Mouse (Mus musculus) forebrain, embryonic 12.5 days (tissue): ENCODE data around the gene Smg6. TPM values are rescaled to one million over a fixed set of nuclear protein-coding genes. Genes with fewer than 3 reads are reported as not detected.

Experiments
- ATAC-seq: fragments of 200-750 bp; cut with Nextera tagmentation; 2 replicates; pipeline ENCODE4 v1.8.0; 2017; ENCODE audit warnings: moderate TSS enrichment; ENCODE audit not compliant: low FRiP score
- H3K27ac ChIP-seq: fragments of 300-500 bp; sonication (generic); 2 replicates; pipeline ENCODE4 v1.5.1; 2016; ENCODE audit warnings: mild to moderate bottlenecking
- H3K27me3 ChIP-seq: fragments of 300-500 bp; sonication (generic); 2 replicates; pipeline ENCODE4 v1.6.1; 2016; ENCODE audit warnings: mild to moderate bottlenecking
- H3K36me3 ChIP-seq: fragments of 300-500 bp; sonication (generic); replicated peaks from 2 replicates; pipeline ENCODE4 v1.6.1; 2016; ENCODE audit warnings: mild to moderate bottlenecking
- H3K4me1 ChIP-seq: fragments of 300-500 bp; sonication (generic); 2 replicates; pipeline ENCODE4 v1.6.1; 2016
- H3K4me2 ChIP-seq: fragments of 300-500 bp; sonication (generic); 2 replicates; pipeline ENCODE4 v1.6.1; 2016; ENCODE audit warnings: mild to moderate bottlenecking, moderate library complexity
- H3K4me3 ChIP-seq: fragments of 300-500 bp; sonication (generic); replicated peaks from 2 replicates; pipeline ENCODE4 v1.5.1; 2016; ENCODE audit warnings: mild to moderate bottlenecking
- H3K9ac ChIP-seq: fragments of 300-500 bp; sonication (generic); 2 replicates; pipeline ENCODE4 v1.6.1; 2016; ENCODE audit warnings: mild to moderate bottlenecking
- H3K9me3 ChIP-seq: fragments of 300-500 bp; sonication (generic); 2 replicates; pipeline ENCODE4 v1.6.1; 2016
- WGBS: fragments of 180-500 bp; shearing (Covaris S2); methylation state at CpG from one replicate; pipeline ENCODE4 v1.1.7; 2016; 5-methylcytosine and 5-hydroxymethylcytosine counted together
- polyA plus RNA-seq: library from polyadenylated mRNA; unstranded; fragments of >200 nt; fragmentation: Nextera tagmentation; extraction: Ambion mirVana; gene quantifications from 2 replicates; pipeline ENCODE4 v1.2.1, GENCODE M21; 2016

The Smg6 gene
- polyA plus RNA-seq, 1 experiment from 2014 or later = 22.0 TPM

GRCm38 (mm10) chr11:75199951-75200350, 274.3 kb downstream of the Smg6 start:
- H3K4me3 ChIP-seq = no peak overlapping the region
- 84% methylated on average over 5 of the region's 5 CpGs for WGBS
- H3K4me2 ChIP-seq = no peak overlapping the region
- no peaks in the 10 kb centered on the region for H3K9me3 ChIP-seq
- peaks cover 35% of the 10 kb centered on the region for H3K4me1 ChIP-seq
- no peaks in the 10 kb centered on the region for H3K36me3 ChIP-seq
- ATAC-seq = no peak
- no peak overlapping the region for H3K9ac ChIP-seq
- peaks cover 57% of the 10 kb centered on the region for H3K27me3 ChIP-seq
- H3K27ac ChIP-seq = no peak overlapping the region

DNA sequence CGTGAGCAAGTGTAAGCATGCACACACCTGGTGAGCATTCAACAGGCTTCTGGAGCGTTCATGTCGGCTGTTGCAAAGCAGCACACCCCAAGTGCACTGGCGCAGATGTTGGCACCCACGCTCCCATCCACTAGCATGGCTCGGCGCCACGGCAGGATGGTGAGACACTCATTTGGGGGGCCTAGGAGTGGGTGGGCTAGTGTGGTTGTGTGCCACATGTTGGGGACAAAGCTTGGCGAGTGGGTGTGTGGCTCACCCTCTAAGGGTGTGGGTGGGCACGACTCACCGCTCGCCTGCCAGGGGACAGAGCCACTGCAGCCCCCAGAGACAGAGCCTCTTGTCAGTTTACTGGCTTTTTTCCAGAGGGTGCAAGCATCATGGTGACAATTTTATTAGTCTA, 275.3 kb downstream of the Smg6 start:
- H3K4me1 ChIP-seq = peaks cover 26% of the 10 kb centered on the region; the same call in 1 of the 2 replicates
- WGBS = 86% methylated on average over 12 of the region's 12 CpGs
- ATAC-seq = no peak
- H3K4me3 ChIP-seq = no peak overlapping the region
- no peak overlapping the region for H3K9ac ChIP-seq
- no peaks in the 10 kb centered on the region for H3K9me3 ChIP-seq
- no peak overlapping the region for H3K4me2 ChIP-seq
- H3K27me3 ChIP-seq = peaks cover 47% of the 10 kb centered on the region
- no peak overlapping the region for H3K27ac ChIP-seq
- H3K36me3 ChIP-seq = no peaks in the 10 kb centered on the region

DNA sequence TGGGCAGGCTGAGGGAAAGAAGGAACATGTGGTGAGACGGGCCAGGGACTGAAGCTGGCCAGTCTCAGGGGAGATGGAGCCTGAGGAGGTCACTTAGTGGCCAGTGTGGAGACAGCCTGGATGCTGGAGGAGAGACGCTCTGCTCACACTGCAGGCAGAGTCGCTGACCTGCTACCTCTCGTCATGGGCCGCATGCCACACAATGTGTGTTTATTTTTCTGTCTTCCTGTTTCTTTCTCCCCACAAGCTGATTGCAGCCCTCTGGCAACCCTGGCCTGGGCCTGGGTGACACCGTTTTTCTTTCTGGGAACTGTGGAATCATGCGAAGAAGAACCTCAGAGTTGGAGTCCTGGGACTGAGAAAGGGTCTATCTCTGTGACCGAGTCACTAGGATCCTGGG, 276.1 kb downstream of the Smg6 start:
- WGBS = 77% methylated on average over 8 of the region's 8 CpGs
- Histone ChIP-seq H3K27ac (no peak overlapping the region), H3K9me3 (no peaks in the 10 kb centered on the region), H3K36me3 (no peaks in the 10 kb centered on the region), H3K4me2 (no peak overlapping the region), H3K4me1 (peaks cover 23% of the 10 kb centered on the region; the same call in 1 of the 2 replicates), H3K4me3 (no peak overlapping the region), H3K9ac (no peak overlapping the region), H3K27me3 (peaks cover 39% of the 10 kb centered on the region)
- no peak for ATAC-seq

- no peak overlapping the region for H3K9ac ChIP-seq
- H3K4me3 ChIP-seq = no peak overlapping the region
- no peaks in the 10 kb centered on the region for H3K9me3 ChIP-seq
- no peak overlapping the region for H3K27ac ChIP-seq
- WGBS = 80% methylated on average over 4 of the region's 4 CpGs
- peaks cover 25% of the 10 kb centered on the region; the same call in 1 of the 2 replicates for H3K4me1 ChIP-seq
- no peaks in the 10 kb centered on the region for H3K36me3 ChIP-seq
- H3K27me3 ChIP-seq = peaks cover 18% of the 10 kb centered on the region; the same call in 1 of the 2 replicates
- no peak overlapping the region for H3K4me2 ChIP-seq
- no peak for ATAC-seq
Observed at GRCm38 (mm10) chr11:75203926-75204325, 278.3 kb downstream of the Smg6 start.

DNA sequence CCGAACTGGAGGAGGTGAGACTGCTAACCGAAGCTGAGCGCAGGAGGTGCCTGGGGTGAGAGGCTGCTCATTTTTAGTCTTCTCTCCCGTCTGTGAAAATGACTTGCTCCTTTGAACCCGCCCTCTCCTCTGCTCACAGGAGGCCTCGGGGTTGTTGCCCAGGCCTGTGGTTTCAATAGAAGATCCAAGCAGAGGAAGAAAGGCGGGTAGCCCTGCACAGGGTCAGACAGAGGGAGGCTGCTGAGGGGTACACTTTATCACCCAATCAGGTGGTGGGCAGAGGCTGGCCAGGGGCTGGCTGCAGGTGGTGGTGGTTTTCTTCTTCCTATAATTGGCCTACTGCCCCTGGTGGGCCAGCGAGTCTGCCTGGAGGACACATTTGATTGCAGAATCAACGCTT, 278.8 kb downstream of the Smg6 start:
- H3K27ac ChIP-seq = no peak overlapping the region
- no peaks in the 10 kb centered on the region for H3K9me3 ChIP-seq
- ATAC-seq = no peak
- WGBS = 36% methylated on average over 8 of the region's 9 CpGs
- H3K4me2 ChIP-seq = no peak overlapping the region
- H3K9ac ChIP-seq = no peak overlapping the region
- H3K36me3 ChIP-seq = no peaks in the 10 kb centered on the region
- peaks cover 30% of the 10 kb centered on the region; the same call in 1 of the 2 replicates for H3K4me1 ChIP-seq
- H3K4me3 ChIP-seq = no peak overlapping the region
- peaks cover 13% of the 10 kb centered on the region; the same call in 1 of the 2 replicates for H3K27me3 ChIP-seq

DNA sequence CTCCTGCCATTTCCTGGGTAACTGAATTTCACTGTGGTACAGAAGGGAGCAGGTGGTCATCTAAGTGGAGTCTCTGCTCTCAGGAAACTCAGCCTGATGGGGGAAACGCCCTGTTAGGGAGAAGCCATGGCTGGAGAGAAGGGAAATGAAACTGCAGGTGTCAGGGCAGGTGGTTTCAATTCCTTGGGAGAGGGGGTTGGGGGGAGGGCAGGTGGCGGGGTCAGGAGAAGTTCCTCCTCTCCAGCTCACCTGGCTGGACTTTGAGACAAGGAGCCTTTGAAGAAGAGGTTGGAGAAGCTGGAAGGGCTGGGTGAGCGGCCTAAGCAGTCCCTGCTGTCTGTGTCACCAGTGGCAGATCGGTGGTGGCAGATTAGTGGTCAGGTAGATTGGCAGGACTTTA, 280.7 kb downstream of the Smg6 start:
- Histone ChIP-seq H3K4me1 (peaks cover 46% of the 10 kb centered on the region), H3K36me3 (no peaks in the 10 kb centered on the region), H3K4me3 (no peak overlapping the region), H3K9ac (no peak overlapping the region), H3K27me3 (no peaks in the 10 kb centered on the region), H3K4me2 (no peak overlapping the region), H3K9me3 (no peaks in the 10 kb centered on the region), H3K27ac (no peak overlapping the region)
- WGBS = 85% methylated on average over 4 of the region's 4 CpGs
- no peak for ATAC-seq

GRCm38 (mm10) chr11:75209363-75209762, 283.7 kb downstream of the Smg6 start:
- no peaks in the 10 kb centered on the region for H3K36me3 ChIP-seq
- H3K27me3 ChIP-seq = peaks cover 19% of the 10 kb centered on the region
- no peak overlapping the region for H3K4me3 ChIP-seq
- H3K4me2 ChIP-seq = no peak overlapping the region
- H3K9ac ChIP-seq = no peak overlapping the region
- 69% methylated on average over 4 of the region's 4 CpGs for WGBS
- H3K27ac ChIP-seq = no peak overlapping the region
- no peaks in the 10 kb centered on the region for H3K9me3 ChIP-seq
- peaks cover 61% of the 10 kb centered on the region for H3K4me1 ChIP-seq
- no peak for ATAC-seq

DNA sequence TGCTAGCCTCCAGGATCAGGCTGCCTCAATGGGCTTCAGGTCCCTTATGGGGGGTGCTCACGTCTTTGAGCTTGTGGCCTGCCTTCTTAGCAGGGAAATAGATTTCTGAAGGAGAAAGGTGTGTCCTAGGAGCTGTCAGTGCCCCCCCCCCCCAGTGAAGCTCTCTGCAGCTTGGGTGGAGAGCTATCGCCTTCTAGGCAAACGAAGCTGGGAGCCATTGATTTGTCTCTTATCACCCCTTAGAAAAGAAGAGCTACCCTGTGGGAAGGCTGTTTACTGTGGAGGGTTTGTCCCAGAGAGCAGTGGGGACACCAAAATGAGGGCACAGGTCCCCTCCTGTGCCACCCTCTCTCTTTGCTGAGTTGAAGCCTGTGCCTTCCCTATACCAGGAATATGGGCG, 284.5 kb downstream of the Smg6 start:
- Histone ChIP-seq H3K4me2 (no peak overlapping the region), H3K9ac (no peak overlapping the region), H3K27me3 (peaks cover 26% of the 10 kb centered on the region), H3K27ac (no peak overlapping the region), H3K36me3 (no peaks in the 10 kb centered on the region), H3K4me3 (no peak overlapping the region), H3K4me1 (peaks cover 60% of the 10 kb centered on the region), H3K9me3 (no peaks in the 10 kb centered on the region)
- ATAC-seq = no peak
- WGBS = 56% methylated on average over 4 of the region's 4 CpGs

DNA sequence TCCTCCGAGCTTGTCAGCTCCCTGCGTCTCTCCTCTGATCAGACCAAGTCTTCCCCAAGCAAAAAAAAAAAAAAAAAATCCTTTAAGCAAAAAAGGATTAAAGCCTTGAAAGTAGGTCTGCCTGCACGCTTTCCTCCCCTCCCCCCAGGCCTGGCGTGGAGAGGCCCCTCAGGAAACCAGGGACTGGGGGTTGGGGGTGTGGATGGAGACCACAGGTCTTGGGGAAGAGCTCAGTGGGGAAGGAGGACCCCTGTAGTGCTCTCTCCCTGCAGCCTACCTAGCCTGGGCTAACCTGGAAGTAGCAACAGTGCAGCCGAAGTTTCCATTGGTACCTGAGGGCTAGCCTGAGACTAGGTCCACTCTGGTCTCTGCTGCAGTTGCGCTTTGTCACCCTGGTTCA, 285.1 kb downstream of the Smg6 start:
- Histone ChIP-seq H3K4me3 (no peak overlapping the region), H3K9ac (no peak overlapping the region), H3K9me3 (no peaks in the 10 kb centered on the region), H3K27me3 (peaks cover 31% of the 10 kb centered on the region), H3K27ac (no peak overlapping the region), H3K4me1 (peaks cover 65% of the 10 kb centered on the region), H3K36me3 (no peaks in the 10 kb centered on the region), H3K4me2 (no peak overlapping the region)
- 25% methylated on average over 6 of the region's 6 CpGs for WGBS
- ATAC-seq = no peak

- no peak overlapping the region for H3K4me2 ChIP-seq
- H3K9ac ChIP-seq = no peak overlapping the region; the same call in 1 of the 2 replicates
- no peak overlapping the region for H3K4me3 ChIP-seq
- peaks cover 67% of the 10 kb centered on the region for H3K4me1 ChIP-seq
- peaks cover 37% of the 10 kb centered on the region for H3K27me3 ChIP-seq
- ATAC-seq = no peak
- peak overlapping the region; percentile 65; the same call in 1 of the 2 replicates for H3K27ac ChIP-seq
- 31% methylated on average over 8 of the region's 8 CpGs for WGBS
- no peaks in the 10 kb centered on the region for H3K36me3 ChIP-seq
- H3K9me3 ChIP-seq = no peaks in the 10 kb centered on the region
Observed at GRCm38 (mm10) chr11:75212031-75212667, 286.5 kb downstream of the Smg6 start.

DNA sequence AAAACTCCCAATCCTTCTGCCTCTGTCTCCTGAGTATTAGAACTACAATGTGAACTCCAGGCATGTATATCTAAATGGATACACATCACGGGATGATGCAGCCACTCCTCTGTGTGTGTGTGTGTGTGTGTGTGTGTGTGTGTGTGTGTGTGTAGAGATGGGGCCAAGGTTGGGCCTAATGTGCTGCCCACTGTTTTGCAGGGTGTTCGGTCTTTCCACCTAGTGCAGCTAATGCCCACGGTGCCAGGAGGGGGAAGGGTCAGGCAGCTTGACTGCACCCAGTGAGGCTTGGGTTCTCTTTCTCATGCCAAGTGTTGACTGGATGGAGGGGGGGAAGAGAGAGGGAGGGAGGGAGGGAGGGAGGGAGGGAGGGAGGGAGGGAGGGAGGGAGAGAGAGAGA, 287.3 kb downstream of the Smg6 start:
- ATAC-seq = no peak
- H3K4me2 ChIP-seq = no peak overlapping the region
- WGBS = 52% methylated on average over 3 of the region's 3 CpGs
- no peaks in the 10 kb centered on the region for H3K9me3 ChIP-seq
- peaks cover 37% of the 10 kb centered on the region for H3K27me3 ChIP-seq
- H3K27ac ChIP-seq = no peak overlapping the region
- H3K4me1 ChIP-seq = peaks cover 67% of the 10 kb centered on the region
- H3K4me3 ChIP-seq = no peak overlapping the region
- H3K36me3 ChIP-seq = no peaks in the 10 kb centered on the region
- no peak overlapping the region for H3K9ac ChIP-seq

- WGBS = 2% methylated on average over 33 of the region's 35 CpGs
- peak overlapping the region; percentile 51 for H3K9ac ChIP-seq
- peaks cover 37% of the 10 kb centered on the region for H3K27me3 ChIP-seq
- H3K4me1 ChIP-seq = peaks cover 67% of the 10 kb centered on the region
- H3K27ac ChIP-seq = peak overlapping the region; percentile 50; the same call in 1 of the 2 replicates
- peak overlapping the region; percentile 30 for H3K4me3 ChIP-seq
- no peaks in the 10 kb centered on the region for H3K9me3 ChIP-seq
- no peaks in the 10 kb centered on the region for H3K36me3 ChIP-seq
- peak; percentile 71 for ATAC-seq
- peak overlapping the region; percentile 60 for H3K4me2 ChIP-seq
Observed at GRCm38 (mm10) chr11:75213372-75214080, 287.9 kb downstream of the Smg6 start.
